Mouse (Mus musculus): Measurements from ENCODE around the gene Creb3l2. TPM values are rescaled to one million over a fixed set of nuclear protein-coding genes. Genes with fewer than 3 reads are reported as not detected.
"Not testable (repeated sequence)": the region's sequence is repeated elsewhere in the genome, so short reads cannot be mapped to it uniquely, and the experiment has no call there.

The Creb3l2 gene
- total RNA-seq, 2 experiments from 2014 or later, result 1.1 to 2.9 TPM

- ATAC-seq (replicated peaks; ENCODE audit: low FRiP score, poor library complexity, severe bottlenecking), result no peak
These were observed 54.7 kb downstream of the Creb3l2 start for GRCm38 (mm10) chr6:37387281-37387680.

- ATAC-seq (replicated peaks; ENCODE audit: low FRiP score, poor library complexity, severe bottlenecking), result no peak
These were observed 56.2 kb downstream of the Creb3l2 start for GRCm38 (mm10) chr6:37385602-37386285.

GRCm38 (mm10) chr6:37382761-37383160 lies 59.2 kb downstream of the Creb3l2 start:
- no peak for ATAC-seq (replicated peaks; ENCODE audit: low FRiP score, poor library complexity, severe bottlenecking)

GRCm38 (mm10) chr6:37377836-37378580 lies 63.9 kb downstream of the Creb3l2 start:
- no peak for ATAC-seq (replicated peaks; ENCODE audit: low FRiP score, poor library complexity, severe bottlenecking)

GRCm38 (mm10) chr6:37377387-37377786 lies 64.6 kb downstream of the Creb3l2 start:
- not testable (repeated sequence) for ATAC-seq (replicated peaks; ENCODE audit: low FRiP score, poor library complexity, severe bottlenecking)

GRCm38 (mm10) chr6:37375452-37375851 lies 66.5 kb downstream of the Creb3l2 start:
- no peak for ATAC-seq (replicated peaks; ENCODE audit: low FRiP score, poor library complexity, severe bottlenecking)

- no peak for ATAC-seq (replicated peaks; ENCODE audit: low FRiP score, poor library complexity, severe bottlenecking)
These were observed 70.6 kb downstream of the Creb3l2 start for GRCm38 (mm10) chr6:37371341-37371740.

GRCm38 (mm10) chr6:37370566-37370965 lies 71.4 kb downstream of the Creb3l2 start:
- ATAC-seq (replicated peaks; ENCODE audit: low FRiP score, poor library complexity, severe bottlenecking), result no peak

GRCm38 (mm10) chr6:37369750-37370149 lies 72.2 kb downstream of the Creb3l2 start:
- no peak for ATAC-seq (replicated peaks; ENCODE audit: low FRiP score, poor library complexity, severe bottlenecking)

- no peak for ATAC-seq (replicated peaks; ENCODE audit: low FRiP score, poor library complexity, severe bottlenecking)
These were observed 73.7 kb downstream of the Creb3l2 start for GRCm38 (mm10) chr6:37368281-37368680.

- ATAC-seq (replicated peaks; ENCODE audit: low FRiP score, poor library complexity, severe bottlenecking), result no peak
These were observed 75.0 kb downstream of the Creb3l2 start for GRCm38 (mm10) chr6:37366991-37367390.

GRCm38 (mm10) chr6:37365179-37365578 lies 76.8 kb downstream of the Creb3l2 start:
- ATAC-seq (replicated peaks; ENCODE audit: low FRiP score, poor library complexity, severe bottlenecking), result no peak

- no peak for ATAC-seq (replicated peaks; ENCODE audit: low FRiP score, poor library complexity, severe bottlenecking)
These were observed 77.6 kb downstream of the Creb3l2 start for GRCm38 (mm10) chr6:37364361-37364760.

- no peak for ATAC-seq (replicated peaks; ENCODE audit: low FRiP score, poor library complexity, severe bottlenecking)
These were observed 81.0 kb downstream of the Creb3l2 start for GRCm38 (mm10) chr6:37360813-37361385.

GRCm38 (mm10) chr6:37354449-37355179 lies 87.3 kb downstream of the Creb3l2 start:
- ATAC-seq (replicated peaks; ENCODE audit: low FRiP score, poor library complexity, severe bottlenecking), result no peak

- no peak for ATAC-seq (replicated peaks; ENCODE audit: low FRiP score, poor library complexity, severe bottlenecking)
These were observed 88.3 kb downstream of the Creb3l2 start for GRCm38 (mm10) chr6:37353616-37354015.

GRCm38 (mm10) chr6:37351731-37352380 lies 90.1 kb downstream of the Creb3l2 start:
- ATAC-seq (replicated peaks; ENCODE audit: low FRiP score, poor library complexity, severe bottlenecking), result no peak

- no peak for ATAC-seq (replicated peaks; ENCODE audit: low FRiP score, poor library complexity, severe bottlenecking)
These were observed 91.6 kb downstream of the Creb3l2 start for GRCm38 (mm10) chr6:37350315-37350714.

GRCm38 (mm10) chr6:37347606-37348005 lies 94.3 kb downstream of the Creb3l2 start:
- ATAC-seq (replicated peaks; ENCODE audit: low FRiP score, poor library complexity, severe bottlenecking), result no peak

GRCm38 (mm10) chr6:37338055-37338454 lies 103.9 kb downstream of the Creb3l2 start:
- no peak for ATAC-seq (replicated peaks; ENCODE audit: low FRiP score, poor library complexity, severe bottlenecking)
